11 mouse cellular contexts compared by ENCODE assay signal in genomic region chr6:108663241-108664194, GRCm38 (mm10). TPM values are rescaled to one million over a fixed set of nuclear protein-coding genes. Genes with fewer than 3 reads are reported as not detected.
DNase-seq lines count a peak whose midpoint lies in the region; ATAC-seq and TF ChIP-seq lines count a peak whose summit lies in the region.
"Had no signal": no experiment of that assay in that cellular context is flagged by ENCODE, and none has a peak within 500 bp of the region (broad histone marks: within the 10 kb centered on the region; RNA-seq: fewer than 3 reads in every experiment).

No protein-coding gene starts in this region.

- no peak overlapping the region for H3K27ac ChIP-seq in forebrain, embryonic 14.5 days (ENCODE audit: low read depth, low read length)
- H3K27ac ChIP-seq in forebrain, embryonic 11.5 days (ENCODE audit: low read depth, low read length), result no peak overlapping the region
- H3K27ac ChIP-seq in heart, postnatal 0 days (ENCODE audit: low read depth), result no peak overlapping the region
- no peak overlapping the region for H3K27ac ChIP-seq in neural tube, embryonic 14.5 days (ENCODE audit: low read depth, low read length)
- H3K27ac ChIP-seq: limb, embryonic 12.5 days had no signal

- TF ChIP-seq CTCF in lung, adult 2 months (IDR thresholded peaks at IDR 0.05; ENCODE audit: insufficient read depth, low read length), result no peak
- TF ChIP-seq CTCF in heart, postnatal 0 days (IDR thresholded peaks at IDR 0.05; ENCODE audit: low read depth), result no peak

- H3K4me3 ChIP-seq in forebrain, embryonic 14.5 days (ENCODE audit: low read depth, low read length), result peak overlapping the region; percentile 6; the same call in 1 of the 2 replicates
- H3K4me3 ChIP-seq in forebrain, embryonic 11.5 days (ENCODE audit: low read depth, low read length), result no peak overlapping the region
- H3K4me3 ChIP-seq in lung, adult 2 months (replicated peaks; ENCODE audit: extremely low read depth, low read depth, low read length), result peak overlapping the region; percentile 4
- H3K4me3 ChIP-seq in heart, postnatal 0 days (ENCODE audit: low read depth, low read length), result peak overlapping the region; percentile 71
- no peak overlapping the region for H3K4me3 ChIP-seq in neural tube, embryonic 14.5 days (ENCODE audit: low read depth, low read length)
- H3K4me3 ChIP-seq: limb, embryonic 12.5 days had no signal

- no peaks in the 10 kb centered on the region for H3K27me3 ChIP-seq in forebrain, embryonic 14.5 days (replicated peaks; ENCODE audit: control insufficient read depth, insufficient read depth, low read length)
- peaks cover 4% of the 10 kb centered on the region; the same call in 1 of the 2 replicates for H3K27me3 ChIP-seq in forebrain, embryonic 11.5 days (ENCODE audit: control insufficient read depth, insufficient read depth, low read length)
- no peaks in the 10 kb centered on the region for H3K27me3 ChIP-seq in heart, postnatal 0 days (ENCODE audit: control insufficient read depth, insufficient read depth, low read length)
- no peaks in the 10 kb centered on the region for H3K27me3 ChIP-seq in neural tube, embryonic 14.5 days (ENCODE audit: control insufficient read depth, insufficient read depth, low read length)

- no peak for TF ChIP-seq EP300 in heart, postnatal 0 days (IDR thresholded peaks at IDR 0.05; ENCODE audit: low read depth)

- peak overlapping the region; percentile 100 for H3K4me2 ChIP-seq in forebrain, embryonic 14.5 days (ENCODE audit: low read length)
- H3K4me2 ChIP-seq in forebrain, embryonic 11.5 days (ENCODE audit: low read depth, low read length, severe bottlenecking), result no peak overlapping the region
- peak overlapping the region; percentile 73 for H3K4me2 ChIP-seq in heart, postnatal 0 days (ENCODE audit: low read depth, low read length)
- 0 out of 2 replicates have a peak overlapping the region, but pooled peaks have one; percentile 4 for H3K4me2 ChIP-seq in neural tube, embryonic 14.5 days (ENCODE audit: low read depth, low read length)
- H3K4me2 ChIP-seq: limb, embryonic 12.5 days had no signal

- WGBS in forebrain, embryonic 14.5 days, result 66% methylated on average over 8 of the region's 8 CpGs
- 81% methylated on average over 8 of the region's 8 CpGs for WGBS in forebrain, embryonic 11.5 days
- WGBS in lung, adult 2 months, result 64% methylated on average over 8 of the region's 8 CpGs
- 52% methylated on average over 8 of the region's 8 CpGs for WGBS in heart, postnatal 0 days
- WGBS in neural tube, embryonic 14.5 days, result 86% methylated on average over 8 of the region's 8 CpGs

- H3K4me1 ChIP-seq in forebrain, embryonic 14.5 days (ENCODE audit: control insufficient read depth, insufficient read depth, low read length), result peaks cover 15% of the 10 kb centered on the region; the same call in 1 of the 2 replicates
- peaks cover 17% of the 10 kb centered on the region for H3K4me1 ChIP-seq in forebrain, embryonic 11.5 days (replicated peaks; ENCODE audit: control insufficient read depth, insufficient read depth, low read length)
- peaks cover 12% of the 10 kb centered on the region for H3K4me1 ChIP-seq in lung, adult 2 months (ENCODE audit: control insufficient read depth, insufficient read depth, low read length)
- peaks cover 37% of the 10 kb centered on the region for H3K4me1 ChIP-seq in heart, postnatal 0 days (ENCODE audit: control insufficient read depth, insufficient read depth)
- H3K4me1 ChIP-seq in neural tube, embryonic 14.5 days (ENCODE audit: control insufficient read depth, insufficient read depth, low read length), result peaks cover 11% of the 10 kb centered on the region

- no peaks in the 10 kb centered on the region for H3K9me3 ChIP-seq in forebrain, embryonic 14.5 days (replicated peaks; ENCODE audit: control insufficient read depth, low read length)
- H3K9me3 ChIP-seq in forebrain, embryonic 11.5 days (ENCODE audit: control insufficient read depth, low read length), result no peaks in the 10 kb centered on the region
- H3K9me3 ChIP-seq in heart, postnatal 0 days (replicated peaks; ENCODE audit: control insufficient read depth, low read length), result no peaks in the 10 kb centered on the region
- no peaks in the 10 kb centered on the region for H3K9me3 ChIP-seq in neural tube, embryonic 14.5 days (ENCODE audit: control insufficient read depth, low read length)
- H3K9me3 ChIP-seq: G1E; limb, embryonic 12.5 days had no signal

- no peak overlapping the region for H3K9ac ChIP-seq in forebrain, embryonic 14.5 days (ENCODE audit: low read length)
- H3K9ac ChIP-seq in forebrain, embryonic 11.5 days (ENCODE audit: low read length), result no peak overlapping the region
- H3K9ac ChIP-seq in heart, postnatal 0 days (replicated peaks; ENCODE audit: low read depth, low read length), result peak overlapping the region; percentile 35
- H3K9ac ChIP-seq in neural tube, embryonic 14.5 days (replicated peaks; ENCODE audit: low read depth, low read length), result no peak overlapping the region
- H3K9ac ChIP-seq: limb, embryonic 12.5 days had no signal

- DNase-seq in forebrain, embryonic 14.5 days (ENCODE audit: low spot score), result no peak
- DNase-seq in forebrain, embryonic 11.5 days (ENCODE audit: low spot score), result no peak
- no peak for DNase-seq in lung, adult 2 months
- DNase-seq in lung, adult 18-20 months, result no peak
- DNase-seq in heart, postnatal 0 days (ENCODE audit: low spot score), result no peak
- no peak for DNase-seq in thymus, postnatal 14 days
- no peak for DNase-seq in kidney, postnatal 4 days
- DNase-seq: thymus, postnatal 36 days had no signal

- TF ChIP-seq POLR2A in lung, adult 2 months (IDR thresholded peaks at IDR 0.05; ENCODE audit: borderline replicate concordance, extremely low read depth, low read depth, low read length), result no peak

- no peak for ATAC-seq in forebrain, embryonic 14.5 days
- no peak for ATAC-seq in forebrain, embryonic 11.5 days (replicated peaks; ENCODE audit: low FRiP score)
- no peak for ATAC-seq in heart, postnatal 0 days (ENCODE audit: insufficient read depth, low read depth)
- ATAC-seq in neural tube, embryonic 14.5 days (ENCODE audit: low read depth), result no peak

- H3K36me3 ChIP-seq in forebrain, embryonic 14.5 days (ENCODE audit: control insufficient read depth, insufficient read depth, low read length), result 0 out of 2 replicates have a peak, but pooled peaks cover 3% of the 10 kb centered on the region
- no peaks in the 10 kb centered on the region for H3K36me3 ChIP-seq in forebrain, embryonic 11.5 days (ENCODE audit: control insufficient read depth, insufficient read depth, low read length)
- peaks cover 27% of the 10 kb centered on the region for H3K36me3 ChIP-seq in heart, postnatal 0 days (replicated peaks; ENCODE audit: control insufficient read depth, insufficient read depth, low read length)
- no peaks in the 10 kb centered on the region for H3K36me3 ChIP-seq in neural tube, embryonic 14.5 days (ENCODE audit: control insufficient read depth, insufficient read depth, low read length)
- H3K36me3 ChIP-seq: G1E; limb, embryonic 12.5 days had no signal

RNA-seq across cellular contexts. Expression of gene Bhlhe40, which starts 3.1 kb away (rescaled TPM):
- polyA plus RNA-seq in forebrain, embryonic 14.5 days (2014; fragmentation: Nextera tagmentation; extraction: Ambion mirVana), result 5.0 and 6.7 TPM in 2 replicates
- 5.7 and 6.9 TPM in 2 replicates for polyA plus RNA-seq in forebrain, embryonic 11.5 days (2014; fragmentation: Nextera tagmentation; extraction: Ambion mirVana)
- polyA plus RNA-seq in lung, adult 2 months (2012; rRNA removed), result 14.6 and 14.9 TPM in 2 replicates
- total RNA-seq in heart, postnatal 0 days (2014; rRNA removed; ENCODE audit: low replicate concordance), result 11.8 and 17.0 TPM in 2 replicates
- polyA plus RNA-seq in heart, postnatal 0 days (2015; fragmentation: Nextera tagmentation; extraction: Ambion mirVana), result 19.5 and 19.7 TPM in 2 replicates
- polyA plus RNA-seq in neural tube, embryonic 14.5 days (2014; fragmentation: Nextera tagmentation; extraction: Ambion mirVana), result 4.0 and 4.4 TPM in 2 replicates

Comparison
In these comparisons a context has a peak if more than half of its experiments do, and no peak if none do; other contexts are left out.
1. H3K4me3 ChIP-seq: peak in forebrain, embryonic 14.5 days (single experiment), lung, adult 2 months (single experiment) and heart, postnatal 0 days (single experiment); none in forebrain, embryonic 11.5 days (single experiment) and neural tube, embryonic 14.5 days (single experiment).